Mouse (Mus musculus) limb, embryonic 12.5 days (tissue): ENCODE results near the gene Clybl. TPM values are rescaled to one million over a fixed set of nuclear protein-coding genes. Genes with fewer than 3 reads are reported as not detected.

Experiments
- ATAC-seq: fragments of 200-750 bp; cut with Nextera tagmentation; 2 replicates; pipeline ENCODE4 v1.8.0; 2017; ENCODE audit warnings: low read depth, moderate TSS enrichment; ENCODE audit not compliant: insufficient number of reproducible peaks, insufficient read depth, low FRiP score, low TSS enrichment
- H3K27ac ChIP-seq: fragments of 300-500 bp; sonication (generic); 2 replicates; pipeline ENCODE4 v1.5.1; 2016; ENCODE audit warnings: mild to moderate bottlenecking, moderate library complexity
- H3K27me3 ChIP-seq: fragments of 300-500 bp; sonication (generic); 2 replicates; pipeline ENCODE4 v1.6.1; 2016; ENCODE audit warnings: mild to moderate bottlenecking, moderate library complexity
- H3K36me3 ChIP-seq: fragments of 300-500 bp; sonication (generic); 2 replicates; pipeline ENCODE4 v1.6.1; 2016; ENCODE audit warnings: mild to moderate bottlenecking, moderate library complexity
- H3K4me1 ChIP-seq: fragments of 300-500 bp; sonication (generic); replicated peaks from 2 replicates; pipeline ENCODE4 v1.6.1; 2016
- H3K4me2 ChIP-seq: fragments of 300-500 bp; sonication (generic); 2 replicates; pipeline ENCODE4 v1.6.1; 2016; ENCODE audit warnings: mild to moderate bottlenecking, moderate library complexity
- H3K4me3 ChIP-seq: fragments of 300-500 bp; sonication (generic); replicated peaks from 2 replicates; pipeline ENCODE4 v1.5.1; 2016; ENCODE audit warnings: mild to moderate bottlenecking
- H3K9ac ChIP-seq: fragments of 300-500 bp; sonication (generic); replicated peaks from 2 replicates; pipeline ENCODE4 v1.6.1; 2016; ENCODE audit warnings: mild to moderate bottlenecking, moderate library complexity
- H3K9me3 ChIP-seq: fragments of 300-500 bp; sonication (generic); 2 replicates; pipeline ENCODE4 v1.6.1; 2016; ENCODE audit warnings: mild to moderate bottlenecking, moderate library complexity
- WGBS: fragments of 180-500 bp; shearing (Covaris S2); methylation state at CpG from one replicate; pipeline ENCODE4 v1.1.7; 2016; 5-methylcytosine and 5-hydroxymethylcytosine counted together
- polyA plus RNA-seq: library from polyadenylated mRNA; unstranded; fragments of >200 nt; fragmentation: Nextera tagmentation; extraction: Ambion mirVana; gene quantifications from 2 replicates; pipeline ENCODE4 v1.2.1, GENCODE M21; 2016

Gene Clybl
- polyA plus RNA-seq, 1 experiment from 2014 or later: 16.8 TPM

- H3K27ac ChIP-seq: no peak overlapping the region
- H3K4me1 ChIP-seq: peaks cover 24% of the 10 kb centered on the region; the same call in 1 of the 2 replicates
- no peak for ATAC-seq
- no peak overlapping the region for H3K4me3 ChIP-seq
- H3K4me2 ChIP-seq: no peak overlapping the region
- H3K27me3 ChIP-seq: peaks cover 36% of the 10 kb centered on the region
- H3K9ac ChIP-seq: no peak overlapping the region
- no peaks in the 10 kb centered on the region for H3K36me3 ChIP-seq
- WGBS: 74% methylated on average over 15 of the region's 15 CpGs
- H3K9me3 ChIP-seq: no peaks in the 10 kb centered on the region
These were observed 199.7 kb downstream of the Clybl start for GRCm38 (mm10) chr14:122380896-122381845.

- H3K4me2 ChIP-seq: no peak overlapping the region
- peaks cover 23% of the 10 kb centered on the region; the same call in 1 of the 2 replicates for H3K4me1 ChIP-seq
- no peak overlapping the region for H3K27ac ChIP-seq
- no peak overlapping the region for H3K9ac ChIP-seq
- H3K9me3 ChIP-seq: no peaks in the 10 kb centered on the region
- ATAC-seq: no peak
- no peak overlapping the region for H3K4me3 ChIP-seq
- peaks cover 38% of the 10 kb centered on the region for H3K27me3 ChIP-seq
- WGBS: 65% methylated on average over 5 of the region's 5 CpGs
- no peaks in the 10 kb centered on the region for H3K36me3 ChIP-seq
These were observed 200.8 kb downstream of the Clybl start for GRCm38 (mm10) chr14:122382281-122382680.

GRCm38 (mm10) chr14:122383931-122384330, 202.4 kb downstream of the Clybl start:
- Histone ChIP-seq H3K27me3 (peaks cover 36% of the 10 kb centered on the region), H3K4me1 (peaks cover 33% of the 10 kb centered on the region; the same call in 1 of the 2 replicates)

DNA sequence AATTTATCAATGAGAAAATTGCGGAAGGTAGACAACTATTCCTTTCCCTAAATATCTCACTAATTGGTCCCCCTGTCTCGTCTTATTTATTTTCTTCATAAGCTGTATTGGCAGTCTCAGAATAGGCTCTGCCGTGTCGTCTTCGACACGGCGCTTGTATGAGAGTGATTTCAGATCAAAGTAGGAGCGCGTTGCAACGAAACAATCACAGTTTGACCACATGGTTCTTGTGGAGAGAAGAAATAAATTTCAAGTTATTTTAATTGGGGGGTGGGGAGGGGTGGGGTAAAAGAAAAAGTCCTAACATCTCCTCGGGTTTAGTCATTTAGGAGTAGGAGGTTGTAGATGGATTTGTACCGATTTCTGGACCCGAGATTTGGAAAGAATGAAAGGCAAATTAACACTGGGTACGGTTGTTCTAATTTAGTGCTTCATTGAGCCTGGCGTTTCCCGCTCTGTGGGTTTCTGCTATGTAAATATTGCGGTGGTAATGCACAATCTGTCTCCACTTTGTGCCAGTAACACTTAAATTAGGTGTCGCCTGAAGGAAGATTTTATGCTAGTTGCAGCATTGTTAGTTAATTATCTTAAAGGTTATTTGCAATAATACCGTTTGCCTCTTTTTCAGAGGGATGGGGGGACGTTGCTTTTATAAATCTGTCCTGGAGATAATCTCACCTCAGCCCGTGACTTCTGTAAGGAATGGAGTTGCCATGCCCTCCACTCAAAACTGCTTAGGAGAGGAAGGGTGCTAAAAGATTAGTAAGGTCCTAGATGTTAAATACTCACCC, 203.1 kb downstream of the Clybl start:
- ATAC-seq: no peak
- 24% methylated on average over 21 of the region's 21 CpGs for WGBS
- Histone ChIP-seq H3K4me2 (peak overlapping the region; percentile 35), H3K27ac (no peak overlapping the region), H3K9me3 (no peaks in the 10 kb centered on the region), H3K9ac (no peak overlapping the region), H3K4me3 (no peak overlapping the region), H3K4me1 (peaks cover 33% of the 10 kb centered on the region; the same call in 1 of the 2 replicates), H3K27me3 (peaks cover 34% of the 10 kb centered on the region), H3K36me3 (no peaks in the 10 kb centered on the region)

More at GRCm38 (mm10) chr14:122383931-122384330, 202.4 kb downstream of the Clybl start:
- Histone ChIP-seq H3K4me3 (no peak overlapping the region), H3K9ac (no peak overlapping the region), H3K9me3 (no peaks in the 10 kb centered on the region), H3K4me2 (no peak overlapping the region), H3K36me3 (no peaks in the 10 kb centered on the region), H3K27ac (no peak overlapping the region)
- ATAC-seq: no peak
- WGBS: 75% methylated on average over 6 of the region's 6 CpGs

GRCm38 (mm10) chr14:122385238-122385534, 203.7 kb downstream of the Clybl start:
- 57% methylated on average over 3 of the region's 3 CpGs for WGBS
- peaks cover 33% of the 10 kb centered on the region; the same call in 1 of the 2 replicates for H3K4me1 ChIP-seq
- no peak overlapping the region for H3K27ac ChIP-seq
- H3K9me3 ChIP-seq: no peaks in the 10 kb centered on the region
- H3K4me3 ChIP-seq: no peak overlapping the region
- H3K36me3 ChIP-seq: no peaks in the 10 kb centered on the region
- no peak overlapping the region for H3K9ac ChIP-seq
- H3K27me3 ChIP-seq: peaks cover 40% of the 10 kb centered on the region
- ATAC-seq: no peak
- H3K4me2 ChIP-seq: no peak overlapping the region

GRCm38 (mm10) chr14:122385758-122386157, 204.3 kb downstream of the Clybl start:
- Histone ChIP-seq H3K4me3 (no peak overlapping the region), H3K4me2 (no peak overlapping the region), H3K4me1 (peaks cover 33% of the 10 kb centered on the region; the same call in 1 of the 2 replicates), H3K9me3 (no peaks in the 10 kb centered on the region), H3K9ac (no peak overlapping the region), H3K27ac (no peak overlapping the region), H3K27me3 (peaks cover 39% of the 10 kb centered on the region), H3K36me3 (no peaks in the 10 kb centered on the region)
- no peak for ATAC-seq
- 92% methylated on average over 5 of the region's 5 CpGs for WGBS

- Histone ChIP-seq H3K27me3 (peaks cover 37% of the 10 kb centered on the region), H3K9ac (no peak overlapping the region), H3K27ac (no peak overlapping the region), H3K4me3 (no peak overlapping the region), H3K4me1 (peaks cover 37% of the 10 kb centered on the region), H3K36me3 (no peaks in the 10 kb centered on the region), H3K4me2 (no peak overlapping the region), H3K9me3 (no peaks in the 10 kb centered on the region)
- no peak for ATAC-seq
- WGBS: 55% methylated on average over 17 of the region's 17 CpGs
These were observed 205.0 kb downstream of the Clybl start for GRCm38 (mm10) chr14:122386281-122387130.

GRCm38 (mm10) chr14:122387781-122388180, 206.3 kb downstream of the Clybl start:
- Histone ChIP-seq H3K4me1 (peaks cover 37% of the 10 kb centered on the region), H3K4me2 (no peak overlapping the region), H3K4me3 (no peak overlapping the region), H3K36me3 (no peaks in the 10 kb centered on the region), H3K9ac (no peak overlapping the region), H3K27me3 (peaks cover 37% of the 10 kb centered on the region), H3K27ac (no peak overlapping the region), H3K9me3 (no peaks in the 10 kb centered on the region)
- 79% methylated on average over 5 of the region's 5 CpGs for WGBS
- ATAC-seq: no peak

DNA sequence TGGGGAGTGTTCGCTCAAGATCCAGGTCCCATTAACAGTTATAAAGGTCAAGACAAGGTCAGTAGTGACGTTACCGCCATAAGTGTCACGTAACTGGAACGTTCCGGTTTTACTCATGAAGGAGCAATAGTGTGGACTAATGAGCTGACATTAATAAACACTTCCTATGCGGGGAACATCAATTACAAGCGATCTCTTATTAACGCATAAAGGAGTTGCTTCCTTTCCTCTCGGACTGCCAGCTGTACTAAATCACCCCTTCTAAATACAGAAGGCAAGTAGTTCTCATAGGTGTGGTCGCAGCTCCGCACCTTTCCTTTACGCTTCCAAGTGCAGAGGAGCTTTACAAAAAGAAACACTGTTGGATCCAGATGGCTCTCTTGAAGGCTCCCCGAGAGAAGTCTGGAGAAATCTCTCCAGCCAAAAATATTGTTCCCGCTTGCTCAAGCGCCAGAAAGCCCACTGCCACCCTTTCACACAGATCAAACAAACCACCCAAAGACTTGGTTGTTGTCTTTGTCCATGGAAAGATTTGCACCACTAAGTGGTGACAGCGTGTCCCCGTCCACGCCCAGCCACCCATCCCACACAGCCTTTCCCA, 207.0 kb downstream of the Clybl start:
- WGBS: 39% methylated on average over 19 of the region's 19 CpGs
- H3K36me3 ChIP-seq: no peaks in the 10 kb centered on the region
- no peak overlapping the region for H3K9ac ChIP-seq
- H3K27ac ChIP-seq: no peak overlapping the region
- H3K9me3 ChIP-seq: no peaks in the 10 kb centered on the region
- no peak overlapping the region for H3K4me3 ChIP-seq
- peak overlapping the region; percentile 26 for H3K4me2 ChIP-seq
- H3K4me1 ChIP-seq: peaks cover 37% of the 10 kb centered on the region
- H3K27me3 ChIP-seq: peaks cover 37% of the 10 kb centered on the region
- ATAC-seq: no peak

DNA sequence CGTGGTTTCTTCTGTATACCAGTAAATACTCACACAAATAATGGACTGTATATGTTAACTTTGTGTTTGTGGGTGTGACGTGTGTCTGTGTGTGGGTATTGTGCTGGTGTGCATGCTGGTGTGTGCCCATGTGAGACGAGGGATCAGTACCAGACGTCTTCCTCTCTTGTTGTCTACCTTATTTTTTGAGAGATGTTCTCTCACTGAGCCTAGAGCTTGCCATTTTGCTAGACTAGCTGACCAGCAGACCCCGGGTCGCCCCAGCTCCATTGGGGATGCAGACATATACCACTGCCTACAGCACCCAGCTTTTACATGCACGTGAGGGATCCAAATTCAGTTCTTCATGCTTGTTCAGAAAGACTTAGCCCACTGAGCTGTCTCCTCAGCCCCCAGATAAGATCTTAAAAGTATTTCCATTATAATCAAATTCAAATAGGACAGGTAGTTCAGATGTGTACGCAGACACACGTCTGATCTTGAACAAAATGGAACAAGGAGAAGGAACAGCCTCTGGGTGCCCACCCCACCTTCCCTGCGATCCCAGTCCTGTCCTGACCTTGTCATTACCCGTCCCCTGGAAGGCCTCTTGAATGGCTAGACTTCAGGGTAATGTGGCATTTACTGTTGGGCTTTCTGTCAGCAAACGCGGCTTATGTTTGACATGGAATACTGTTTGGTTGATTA, 208.3 kb downstream of the Clybl start:
- WGBS: 85% methylated on average over 13 of the region's 13 CpGs
- H3K27me3 ChIP-seq: peaks cover 29% of the 10 kb centered on the region

More for the DNA sequence above, 208.3 kb downstream of the Clybl start:
- Histone ChIP-seq H3K36me3 (no peaks in the 10 kb centered on the region), H3K9me3 (no peaks in the 10 kb centered on the region), H3K27ac (no peak overlapping the region), H3K4me3 (no peak overlapping the region), H3K4me2 (no peak overlapping the region), H3K9ac (no peak overlapping the region), H3K4me1 (peaks cover 27% of the 10 kb centered on the region)
- no peak for ATAC-seq
